Mouse (Mus musculus) heart, adult 2 months (tissue): ENCODE measurements around the gene Clint1. TPM values are rescaled to one million over a fixed set of nuclear protein-coding genes. Genes with fewer than 3 reads are reported as not detected.

Source experiments
- DNase-seq, 2 experiments: peaks; one replicate each; pipeline ENCODE4 v3.0.0; 2021
- H3K27ac ChIP-seq: fragments of 200-600 bp; 2 replicates; pipeline ENCODE4 v1.8.1; 2022
- H3K27me3 ChIP-seq: fragments of 200-500 bp; 2 replicates; pipeline ENCODE4 v1.6.1; 2012; ENCODE audit warnings: mild to moderate bottlenecking, low read length, inconsistent platforms, mixed read lengths; ENCODE audit not compliant: control insufficient read depth, insufficient read depth
- H3K36me3 ChIP-seq: fragments of 200-500 bp; 2 replicates; pipeline ENCODE4 v1.6.1; 2012; ENCODE audit warnings: low read length, inconsistent platforms; ENCODE audit not compliant: control insufficient read depth, insufficient read depth
- H3K4me1 ChIP-seq: fragments of 200-500 bp; 2 replicates; pipeline ENCODE4 v1.6.1; 2011; ENCODE audit warnings: low read length; ENCODE audit not compliant: control insufficient read depth, insufficient read depth
- H3K4me3 ChIP-seq: fragments of 200-600 bp; 2 replicates; pipeline ENCODE4 v1.8.1; 2022
- H3K79me2 ChIP-seq: fragments of 200-500 bp; replicated peaks from 2 replicates; pipeline ENCODE4 v1.6.1; 2012; ENCODE audit warnings: mild to moderate bottlenecking, inconsistent platforms, low read length, moderate library complexity, mixed read lengths; ENCODE audit not compliant: control insufficient read depth, insufficient read depth
- H3K9ac ChIP-seq: fragments of 200-500 bp; 2 replicates; pipeline ENCODE4 v1.6.1; 2012; ENCODE audit warnings: low read depth, mild to moderate bottlenecking, control low read depth, inconsistent platforms, low read length, mixed read lengths
- CTCF ChIP-seq: fragments of 200-600 bp; IDR thresholded peaks from 2 replicates; pipeline ENCODE4 v1.8.1; 2022; ENCODE audit warnings: antibody characterized with exemption, mild to moderate bottlenecking, moderate library complexity
- EP300 ChIP-seq: fragments of 200-500 bp; IDR thresholded peaks from 2 replicates; pipeline ENCODE4 v1.6.1; 2011; ENCODE audit warnings: low read depth, low read length, control low read depth; ENCODE audit not compliant: insufficient read depth
- POLR2A ChIP-seq: fragments of 200-500 bp; IDR thresholded peaks from 2 replicates; pipeline ENCODE4 v1.6.1; 2011; ENCODE audit warnings: mild to moderate bottlenecking, low read depth, low read length, control low read depth; ENCODE audit not compliant: insufficient read depth
- WGBS: fragments of 180-500 bp; shearing (Covaris S2); methylation state at CpG from one replicate; pipeline ENCODE4 v1.1.7; 2018; 5-methylcytosine and 5-hydroxymethylcytosine counted together
- intact Hi-C: fragments of 180-260 bp; cut with DNase I; formaldehyde crosslinking; loops from one replicate; pipeline ENCODE4 v1.15.1; 2025
- polyA plus RNA-seq: library from polyadenylated mRNA; depleted of rRNA; stranded (reverse); fragments of >200 nt; gene quantifications from 2 replicates; pipeline ENCODE4 v1.2.3, GENCODE M21; 2012
- total RNA-seq, 2 experiments: library from RNA; stranded (reverse); gene quantifications; 2 replicates each; pipeline ENCODE4 v1.2.3; 2021

Clint1 gene
- total and polyA plus RNA-seq, 3 experiments, result 29.5 to 45.7 (median 42.0) TPM

DNA sequence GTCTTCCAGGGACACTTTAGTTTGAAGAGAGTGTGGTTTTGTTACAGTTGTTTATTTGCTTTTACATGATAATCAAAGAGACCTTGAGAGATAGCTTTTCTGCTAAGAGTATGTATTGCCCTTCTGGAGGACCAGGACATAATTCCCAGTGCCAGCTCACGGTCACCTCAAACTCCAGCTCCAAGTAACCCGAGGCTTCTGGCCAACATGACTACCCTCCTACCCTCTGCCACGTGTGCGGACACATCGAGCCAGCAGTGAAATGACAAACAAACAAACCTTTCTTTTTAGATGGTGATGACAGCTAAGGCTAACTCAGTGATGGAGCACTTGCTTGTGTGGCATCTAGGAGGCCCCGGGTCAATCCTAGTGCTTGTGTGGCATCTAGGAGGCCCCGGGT, 2.5 kb downstream of the Clint1 start:
- no peak for TF ChIP-seq CTCF
- TF ChIP-seq POLR2A, result no peak
- no peak for TF ChIP-seq EP300
- DNase-seq, result no peak
- Histone ChIP-seq H3K27ac (no peak overlapping the region), H3K4me3 (no peak overlapping the region), H3K27me3 (no peaks in the 10 kb centered on the region), H3K9ac (no peak overlapping the region; the same call in 1 of the 2 replicates), H3K36me3 (peaks cover 21% of the 10 kb centered on the region), H3K79me2 (peaks cover 3% of the 10 kb centered on the region), H3K4me1 (peaks cover 8% of the 10 kb centered on the region)
- intact Hi-C loops, result no loop called here
- 53% methylated on average over 7 of the region's 7 CpGs for WGBS

DNA sequence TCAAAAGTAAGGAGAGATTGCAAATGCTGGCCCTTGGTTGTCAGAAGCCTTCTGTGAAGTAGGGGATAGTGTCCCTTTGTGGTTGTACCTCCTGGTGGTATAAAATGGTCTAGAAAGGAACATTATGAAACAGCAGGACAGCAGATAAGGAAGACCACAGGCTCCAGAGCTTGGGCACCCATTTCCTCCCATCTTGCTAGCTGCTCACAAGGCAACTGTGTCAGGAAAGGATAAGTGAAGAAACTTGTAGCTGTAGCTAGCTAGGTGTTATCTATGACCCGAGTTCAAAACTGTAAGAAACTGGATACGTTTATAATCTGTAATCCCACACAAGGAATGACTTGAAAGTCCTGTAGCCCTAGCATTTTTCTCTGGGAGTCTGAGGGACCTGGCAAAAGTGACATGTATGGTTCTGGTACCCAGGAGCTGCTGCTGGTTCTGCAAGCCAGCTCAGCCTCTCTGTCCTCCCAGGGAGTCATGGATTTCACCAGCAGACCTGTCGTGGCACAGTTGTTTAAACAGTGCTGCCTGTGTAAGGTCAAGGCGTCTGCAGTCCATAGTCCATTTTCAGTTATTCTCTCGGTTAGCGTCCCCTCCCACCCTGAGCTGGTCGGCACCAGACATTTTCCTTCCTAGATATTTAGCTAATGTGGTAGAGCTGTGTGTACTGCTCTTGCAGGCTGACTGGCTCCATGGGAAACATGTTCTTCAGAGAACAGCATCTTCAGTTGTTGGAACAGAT, 3.7 kb downstream of the Clint1 start:
- no peak overlapping the region for H3K4me3 ChIP-seq
- peaks cover 3% of the 10 kb centered on the region for H3K79me2 ChIP-seq

DNA sequence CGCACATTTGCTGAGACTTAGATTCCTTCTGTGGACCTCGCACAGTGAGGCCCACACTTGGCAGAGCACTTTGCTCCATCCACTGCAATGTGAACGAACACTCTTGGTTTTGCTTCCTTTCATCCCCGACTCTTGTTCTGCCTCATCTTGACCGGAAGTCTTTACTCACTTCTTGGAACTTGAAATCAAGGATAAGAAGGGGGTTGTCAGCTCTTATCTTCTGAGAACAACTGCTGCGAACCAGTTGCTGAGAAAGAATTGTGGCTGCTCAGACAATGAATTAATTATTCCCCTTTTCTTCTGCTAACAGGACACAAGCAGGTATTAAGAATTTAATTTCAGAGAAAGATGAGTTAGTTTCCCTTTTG, 4.3 kb downstream of the Clint1 start:
- WGBS, result 34% methylated on average over 6 of the region's 6 CpGs
- H3K4me3 ChIP-seq, result no peak overlapping the region
- intact Hi-C loops, result no loop called here
- H3K36me3 ChIP-seq, result peaks cover 24% of the 10 kb centered on the region
- peaks cover 6% of the 10 kb centered on the region for H3K79me2 ChIP-seq
- no peak overlapping the region for H3K27ac ChIP-seq
- peaks cover 12% of the 10 kb centered on the region for H3K4me1 ChIP-seq
- TF ChIP-seq CTCF (no peak), POLR2A (no peak), EP300 (no peak)
- H3K27me3 ChIP-seq, result no peaks in the 10 kb centered on the region
- no peak for DNase-seq
- H3K9ac ChIP-seq, result no peak overlapping the region

More for the DNA sequence above, 3.7 kb downstream of the Clint1 start:
- DNase-seq, result no peak
- H3K9ac ChIP-seq, result no peak overlapping the region
- peaks cover 21% of the 10 kb centered on the region for H3K36me3 ChIP-seq
- no peak overlapping the region for H3K27ac ChIP-seq
- no peaks in the 10 kb centered on the region for H3K27me3 ChIP-seq
- no peak for TF ChIP-seq EP300
- intact Hi-C loops, result no loop called here
- peaks cover 9% of the 10 kb centered on the region for H3K4me1 ChIP-seq
- 34% methylated on average over 7 of the region's 7 CpGs for WGBS

DNA sequence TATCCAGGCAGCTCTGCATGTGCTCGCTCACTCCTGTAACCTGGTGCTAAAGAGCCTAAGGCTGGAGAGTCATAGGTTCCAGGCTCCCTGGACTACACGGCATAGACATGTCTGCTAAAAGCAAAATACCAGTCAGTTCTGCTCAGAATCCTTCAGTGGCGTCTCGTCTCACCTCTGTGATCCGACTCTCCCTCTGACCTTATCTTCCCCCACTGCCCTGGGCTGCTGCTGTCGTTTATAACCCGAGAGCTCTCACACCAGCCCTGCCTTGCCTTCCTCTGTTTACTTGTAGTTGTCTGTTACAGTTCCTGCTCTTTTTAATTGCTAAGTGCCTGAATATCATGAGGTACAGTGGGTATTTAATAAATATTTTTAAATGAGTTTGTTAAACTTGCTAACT, 9.5 kb downstream of the Clint1 start:
- H3K79me2 ChIP-seq, result peaks cover 9% of the 10 kb centered on the region
- TF ChIP-seq EP300, result no peak
- no peak for TF ChIP-seq CTCF
- no peak for TF ChIP-seq POLR2A
- H3K4me3 ChIP-seq, result no peak overlapping the region
- H3K4me1 ChIP-seq, result peaks cover 11% of the 10 kb centered on the region
- no peak overlapping the region for H3K9ac ChIP-seq
- no peak overlapping the region for H3K27ac ChIP-seq
- no peaks in the 10 kb centered on the region for H3K27me3 ChIP-seq
- intact Hi-C loops, result no loop called here
- WGBS, result 39% methylated on average over 7 of the region's 7 CpGs
- peaks cover 11% of the 10 kb centered on the region for H3K36me3 ChIP-seq
- no peak for DNase-seq

DNA sequence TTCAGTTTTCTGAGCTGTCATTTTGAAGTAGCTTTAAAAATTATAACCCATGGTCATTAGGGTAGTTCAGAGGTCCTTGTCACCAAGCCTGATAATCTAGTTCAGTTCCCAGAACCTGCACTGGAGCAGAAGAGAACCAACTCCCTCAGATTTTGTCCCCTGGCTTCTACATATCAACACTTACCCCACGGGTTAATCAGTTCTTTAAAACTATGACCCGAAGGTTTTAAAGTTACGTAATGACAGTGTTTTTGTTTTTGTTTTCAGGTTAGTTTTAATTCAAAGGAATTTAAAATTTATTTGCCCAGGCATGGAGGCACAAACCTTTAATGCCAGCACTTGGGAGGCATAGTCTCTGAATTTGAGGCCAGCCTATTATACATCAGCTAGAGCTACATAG, 12.6 kb downstream of the Clint1 start:
- no peak overlapping the region for H3K9ac ChIP-seq
- TF ChIP-seq EP300 (no peak), POLR2A (no peak), CTCF (no peak)
- H3K36me3 ChIP-seq, result peaks cover 6% of the 10 kb centered on the region
- intact Hi-C loops, result no loop called here
- H3K27ac ChIP-seq, result no peak overlapping the region
- no peaks in the 10 kb centered on the region for H3K27me3 ChIP-seq
- no peak overlapping the region for H3K4me3 ChIP-seq
- WGBS, result 73% methylated on average over 3 of the region's 3 CpGs
- peaks cover 10% of the 10 kb centered on the region for H3K4me1 ChIP-seq
- peaks cover 9% of the 10 kb centered on the region for H3K79me2 ChIP-seq
- no peak for DNase-seq

DNA sequence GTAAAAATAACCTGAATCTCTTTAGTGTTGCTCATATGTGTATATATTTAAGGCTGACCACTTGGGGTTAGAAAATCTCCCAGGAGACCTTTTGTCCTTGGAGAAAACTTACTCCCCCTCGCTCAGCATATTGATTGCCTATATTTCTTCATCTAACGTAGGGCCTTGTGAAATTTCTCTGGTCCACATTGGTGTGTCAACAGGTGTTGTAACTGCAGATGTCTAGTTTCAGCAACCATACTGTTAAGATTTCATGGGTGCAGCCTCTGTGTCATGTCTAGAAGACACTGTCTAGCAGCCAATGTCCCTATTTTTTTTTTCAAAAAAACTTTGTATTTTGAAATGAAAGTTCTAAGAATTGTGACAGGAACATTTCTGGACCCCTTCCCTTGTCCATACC, 14.0 kb downstream of the Clint1 start:
- WGBS, result 86% methylated on average over 2 of the region's 2 CpGs
- intact Hi-C loops, result no loop called here
- TF ChIP-seq CTCF (no peak), POLR2A (no peak), EP300 (no peak)

More for the DNA sequence above, 14.0 kb downstream of the Clint1 start:
- Histone ChIP-seq H3K79me2 (peaks cover 9% of the 10 kb centered on the region), H3K9ac (no peak overlapping the region), H3K36me3 (peaks cover 5% of the 10 kb centered on the region), H3K4me3 (no peak overlapping the region), H3K27ac (no peak overlapping the region), H3K4me1 (peaks cover 8% of the 10 kb centered on the region), H3K27me3 (no peaks in the 10 kb centered on the region)
- DNase-seq, result no peak
